Mouse (Mus musculus) olfactory bulb, adult 2 months (tissue): Measurements from ENCODE around the gene Egfem1. TPM values are rescaled to one million over a fixed set of nuclear protein-coding genes. Genes with fewer than 3 reads are reported as not detected.

ENCODE experiments used
- H3K27ac ChIP-seq: fragments of 200-500 bp; 2 replicates; pipeline ENCODE4 v1.5.1; 2012; ENCODE audit warnings: low read depth, low read length; ENCODE audit not compliant: insufficient read depth
- H3K4me1 ChIP-seq: fragments of 200-500 bp; 2 replicates; pipeline ENCODE4 v1.6.1; 2012; ENCODE audit warnings: low read length; ENCODE audit not compliant: control insufficient read depth, insufficient read depth
- H3K4me3 ChIP-seq: fragments of 200-500 bp; 2 replicates; pipeline ENCODE4 v1.5.1; 2012; ENCODE audit warnings: mild to moderate bottlenecking, low read depth, low read length, moderate library complexity; ENCODE audit not compliant: insufficient read depth
- CTCF ChIP-seq: fragments of 200-500 bp; IDR thresholded peaks from 2 replicates; pipeline ENCODE4 v1.5.1; 2012; ENCODE audit warnings: low read depth, mild to moderate bottlenecking, low read length, moderate library complexity; ENCODE audit not compliant: insufficient read depth
- POLR2A ChIP-seq: fragments of 200-500 bp; IDR thresholded peaks from 2 replicates; pipeline ENCODE4 v1.6.1; 2012; ENCODE audit warnings: mild to moderate bottlenecking, low read depth, low read length, moderate library complexity; ENCODE audit not compliant: insufficient read depth
- whole genome bisulfite sequencing: fragments of 180-500 bp; shearing (Covaris S2); methylation state at CpG from one replicate; pipeline ENCODE4 v1.1.7; 2018; 5-methylcytosine and 5-hydroxymethylcytosine counted together
- polyA plus RNA-seq: library from polyadenylated mRNA; stranded (reverse); fragments of >200 nt; gene quantifications from 2 replicates; pipeline ENCODE4 v1.2.4, GENCODE M21; 2012; ENCODE audit warnings: low replicate concordance; ENCODE audit not compliant: missing spikeins, insufficient read depth, insufficient read length

Egfem1 gene
- polyA plus RNA-seq, 1 experiment, result not detected

DNA sequence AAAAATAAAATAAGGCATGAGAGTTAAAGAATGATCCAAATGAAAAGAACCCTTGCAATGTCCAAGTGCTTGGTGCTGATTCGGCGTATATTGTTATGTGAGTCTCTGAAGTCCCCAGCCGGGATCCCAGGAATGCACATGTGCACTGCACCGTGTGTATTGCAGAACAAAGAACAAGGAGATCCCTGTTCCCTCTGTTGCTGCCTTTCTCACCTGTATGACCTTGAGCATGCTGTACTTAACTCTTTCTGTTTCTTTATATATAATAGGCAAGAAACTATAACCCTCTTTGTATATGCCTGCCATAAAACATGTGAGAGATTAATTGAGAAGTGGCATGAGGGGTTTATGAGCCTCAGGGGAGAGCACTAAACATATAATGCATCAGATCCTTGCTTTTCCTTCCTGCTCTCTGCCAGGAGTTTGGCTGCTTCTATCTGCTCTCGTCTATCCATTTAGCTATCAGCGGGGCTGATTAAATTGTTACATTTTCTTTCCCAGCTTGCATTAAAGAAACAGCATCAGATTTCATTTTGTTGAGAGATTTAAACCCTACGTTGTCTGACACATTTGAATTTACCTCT is 101.9 kb downstream of the Egfem1 start:
- no peak overlapping the region for H3K27ac ChIP-seq
- WGBS, result 53% methylated on average over 7 of the region's 7 CpGs
- H3K4me3 ChIP-seq, result no peak overlapping the region
- no peaks in the 10 kb centered on the region for H3K4me1 ChIP-seq
- TF ChIP-seq CTCF, result no peak
- TF ChIP-seq POLR2A, result no peak

DNA sequence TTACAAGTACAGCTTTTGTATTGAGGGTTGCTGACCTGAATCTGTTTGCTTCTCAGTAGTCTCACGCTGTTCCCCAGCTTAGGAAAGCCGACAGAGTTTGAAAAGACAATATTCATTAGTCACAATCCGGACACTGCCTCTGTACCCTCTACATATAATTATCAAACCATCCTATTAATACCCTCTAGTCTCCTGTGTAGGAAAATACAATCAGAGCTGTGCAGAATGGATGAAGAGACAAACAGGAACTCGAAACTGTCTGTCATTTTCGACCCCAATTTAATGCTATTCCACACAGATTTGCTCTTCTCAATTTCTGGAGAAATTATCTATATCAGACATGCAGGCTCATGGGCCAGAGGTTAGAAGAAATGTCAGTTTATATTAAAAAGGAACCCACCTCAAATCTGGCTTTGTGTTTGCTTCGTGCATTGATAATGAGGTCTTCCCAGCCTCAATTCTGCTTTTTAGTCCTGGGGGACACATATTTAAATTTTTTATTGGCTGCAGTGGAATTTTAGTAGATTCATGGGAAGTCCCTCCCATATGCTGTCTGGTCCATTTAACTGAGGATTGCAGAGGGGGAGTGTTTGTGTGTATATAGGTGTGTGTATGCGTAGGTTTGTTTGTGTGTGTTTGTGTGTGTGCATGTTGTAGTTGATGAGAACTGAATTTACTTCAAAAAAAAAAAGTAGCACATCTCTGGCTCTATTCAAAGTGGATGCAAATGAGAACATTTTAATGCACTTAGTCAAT is 102.8 kb downstream of the Egfem1 start:
- no peak overlapping the region for H3K27ac ChIP-seq

DNA sequence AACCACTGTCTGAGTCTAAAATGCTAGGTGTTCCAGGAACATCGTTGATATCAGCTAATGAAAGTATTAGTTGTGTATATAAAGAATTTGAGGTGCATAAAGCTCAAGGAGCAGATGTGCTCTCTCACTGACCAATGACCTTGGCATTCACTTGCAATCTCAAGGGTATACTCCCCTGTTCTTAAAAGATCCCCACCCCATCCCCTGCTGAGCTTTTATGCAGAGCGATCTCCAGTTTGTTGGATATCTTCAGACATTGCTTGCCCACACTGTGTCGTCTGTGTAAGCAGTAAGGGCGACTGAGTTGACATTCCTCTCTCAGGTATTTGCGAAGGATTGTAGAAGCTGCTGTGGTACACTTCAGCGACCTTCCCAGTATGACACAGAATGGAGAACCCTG is 108.4 kb downstream of the Egfem1 start:
- H3K27ac ChIP-seq, result no peak overlapping the region
- H3K4me1 ChIP-seq, result no peaks in the 10 kb centered on the region
- TF ChIP-seq CTCF, result no peak
- no peak for TF ChIP-seq POLR2A
- WGBS, result 82% methylated on average over 6 of the region's 6 CpGs
- H3K4me3 ChIP-seq, result no peak overlapping the region

More for the DNA sequence above, 102.8 kb downstream of the Egfem1 start:
- no peaks in the 10 kb centered on the region for H3K4me1 ChIP-seq
- WGBS, result 49% methylated on average over 7 of the region's 7 CpGs
- no peak overlapping the region for H3K4me3 ChIP-seq
- TF ChIP-seq POLR2A (no peak), CTCF (no peak)

DNA sequence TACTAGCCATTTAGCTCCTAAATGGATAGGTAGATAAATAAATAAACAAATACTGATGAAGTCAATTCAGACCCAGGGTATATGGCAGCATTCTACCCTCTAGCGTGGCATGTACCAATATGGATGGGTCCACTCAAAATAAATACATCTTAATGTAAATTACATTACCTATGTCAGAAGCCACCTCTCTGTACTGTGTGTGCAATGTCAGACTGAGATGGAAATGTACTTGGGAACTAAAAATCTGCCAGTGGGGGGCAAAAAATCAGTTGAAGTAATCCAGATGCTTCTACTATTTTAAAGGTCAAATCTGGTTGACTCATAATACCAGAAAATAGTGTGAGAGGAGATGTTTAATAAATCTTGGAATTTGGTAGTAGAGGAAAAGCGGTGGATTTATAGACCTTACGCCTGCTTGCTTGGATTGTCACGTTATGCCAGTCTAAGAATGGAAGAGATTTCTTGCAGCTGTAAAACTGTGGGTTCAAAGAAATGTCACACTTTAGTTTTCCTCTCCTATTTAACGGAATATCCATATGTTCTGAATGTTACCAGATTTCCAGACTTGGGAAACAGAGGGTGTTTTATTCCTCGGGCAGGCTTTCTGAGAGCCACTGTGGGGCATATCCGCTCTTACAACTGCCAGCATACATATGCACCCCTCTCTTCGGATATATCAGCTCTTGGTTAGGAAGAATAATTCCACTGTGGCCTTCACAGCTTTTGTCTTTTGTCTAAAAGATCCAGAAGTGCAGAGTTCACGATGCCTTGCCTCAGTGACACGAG is 116.1 kb downstream of the Egfem1 start:
- TF ChIP-seq CTCF (no peak), POLR2A (no peak)
- whole genome bisulfite sequencing, result 86% methylated on average over 10 of the region's 10 CpGs
- no peaks in the 10 kb centered on the region for H3K4me1 ChIP-seq
- H3K4me3 ChIP-seq, result no peak overlapping the region
- no peak overlapping the region for H3K27ac ChIP-seq

DNA sequence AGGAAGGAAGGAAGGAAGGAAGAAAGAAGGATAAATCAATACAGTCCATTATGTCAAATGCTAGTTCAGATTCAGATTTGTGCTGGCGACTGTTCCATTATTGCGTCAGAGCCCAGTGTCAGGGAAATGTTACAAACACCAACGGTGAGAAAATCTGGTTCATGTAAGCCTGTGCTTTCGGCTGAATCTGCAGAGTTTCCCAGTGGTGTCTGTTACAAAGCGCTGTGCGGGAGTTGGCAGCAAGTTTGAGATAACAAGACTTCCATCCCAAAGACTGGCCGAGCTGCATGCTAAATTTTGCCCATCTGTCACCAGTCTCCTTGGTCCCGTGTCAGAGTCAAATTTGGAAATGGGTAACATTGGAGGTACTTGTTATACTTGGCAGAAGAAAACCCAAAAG is 118.8 kb downstream of the Egfem1 start:
- H3K27ac ChIP-seq, result no peak overlapping the region
- TF ChIP-seq POLR2A (no peak), CTCF (no peak)
- WGBS, result 60% methylated on average over 8 of the region's 8 CpGs

DNA sequence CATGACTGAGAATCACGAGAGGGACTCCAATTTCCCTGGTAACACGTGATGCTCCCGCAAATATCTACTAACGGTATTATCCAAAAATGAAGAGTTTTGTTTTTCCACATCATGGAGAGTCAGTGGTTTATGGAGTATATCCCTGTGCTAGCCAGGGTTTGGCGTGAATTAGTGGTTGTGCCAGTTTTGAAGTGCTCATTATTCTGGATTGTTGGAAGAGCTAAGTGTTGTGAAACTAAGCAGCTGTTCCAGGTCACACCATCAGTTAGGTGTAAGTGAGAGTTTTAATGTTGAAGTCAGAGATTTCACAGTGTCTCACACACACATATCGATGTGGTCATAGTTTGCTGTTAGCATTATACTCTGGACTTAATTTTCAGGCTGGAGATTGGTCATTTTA is 120.7 kb downstream of the Egfem1 start:
- H3K4me1 ChIP-seq, result no peaks in the 10 kb centered on the region
- TF ChIP-seq POLR2A (no peak), CTCF (no peak)

More for the DNA sequence above, 118.8 kb downstream of the Egfem1 start:
- no peak overlapping the region for H3K4me3 ChIP-seq
- no peaks in the 10 kb centered on the region for H3K4me1 ChIP-seq

DNA sequence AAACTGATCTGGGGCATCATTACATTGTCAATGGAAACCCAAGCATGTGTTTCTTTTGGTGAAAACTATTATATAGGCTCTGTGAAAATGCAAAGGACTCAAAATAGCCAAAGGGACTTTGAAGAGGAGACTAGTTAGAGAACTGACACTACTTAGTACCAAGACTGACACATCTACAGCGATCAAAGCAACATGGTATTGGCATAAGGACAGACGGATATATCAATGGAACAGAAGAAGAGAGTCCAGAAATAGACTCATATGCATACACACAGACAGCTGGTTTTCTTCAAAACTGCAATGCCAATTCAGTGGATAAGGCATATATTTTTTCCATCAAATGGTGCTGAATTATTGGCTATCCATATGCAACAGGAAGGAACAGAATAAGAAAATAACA is 140.6 kb downstream of the Egfem1 start:
- no peaks in the 10 kb centered on the region for H3K4me1 ChIP-seq
- H3K27ac ChIP-seq, result no peak overlapping the region
- no peak overlapping the region for H3K4me3 ChIP-seq
- no peak for TF ChIP-seq CTCF
- WGBS, result 80% methylated on average over 2 of the region's 2 CpGs

More for the DNA sequence above, 120.7 kb downstream of the Egfem1 start:
- Histone ChIP-seq H3K4me3 (no peak overlapping the region), H3K27ac (no peak overlapping the region)
- WGBS, result 85% methylated on average over 6 of the region's 6 CpGs

DNA sequence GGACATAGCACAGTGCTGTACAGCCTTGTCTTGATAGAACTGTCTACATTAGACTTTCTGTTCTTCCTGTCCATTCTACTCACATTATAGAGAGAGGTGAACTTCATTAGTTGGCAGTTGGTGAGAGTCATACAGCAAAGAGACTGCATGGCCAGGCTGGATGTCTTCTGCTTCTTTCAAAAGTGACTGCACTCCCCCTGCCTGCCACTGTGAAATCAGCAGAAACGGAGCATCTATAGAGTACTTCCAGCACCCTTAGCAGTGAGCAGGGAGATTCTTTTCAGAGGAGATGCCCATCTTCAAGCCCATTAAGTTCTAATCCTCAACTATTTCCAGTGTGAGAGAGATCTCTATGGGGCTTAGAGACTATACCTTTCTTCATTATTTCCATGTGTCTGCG is 147.9 kb downstream of the Egfem1 start:
- 69% methylated on average over 2 of the region's 2 CpGs for WGBS
- no peaks in the 10 kb centered on the region for H3K4me1 ChIP-seq
- TF ChIP-seq CTCF, result no peak
- TF ChIP-seq POLR2A, result no peak
- H3K27ac ChIP-seq, result no peak overlapping the region
- no peak overlapping the region for H3K4me3 ChIP-seq

DNA sequence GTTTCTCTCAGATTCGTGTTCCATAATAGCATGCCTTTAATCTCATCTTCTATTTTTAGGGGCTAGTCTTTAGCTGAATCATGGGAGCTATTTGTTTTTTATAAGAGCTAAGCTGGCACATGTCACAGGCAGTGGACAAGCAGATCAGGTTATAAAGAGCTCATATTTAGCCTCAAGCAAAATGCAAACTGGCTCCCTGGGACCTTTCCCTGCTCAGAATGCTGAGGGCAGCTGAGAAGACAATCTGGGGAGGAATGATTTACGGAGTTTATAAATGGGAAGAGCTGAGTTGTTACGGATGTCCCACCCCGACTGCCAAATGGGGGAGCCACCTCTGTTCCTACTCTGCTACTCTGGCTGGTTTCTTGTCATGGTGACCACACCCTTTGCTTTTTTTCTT is 153.7 kb downstream of the Egfem1 start:
- Histone ChIP-seq H3K4me1 (no peaks in the 10 kb centered on the region), H3K27ac (no peak overlapping the region), H3K4me3 (no peak overlapping the region)
- WGBS, result 77% methylated on average over 4 of the region's 4 CpGs
- TF ChIP-seq CTCF (no peak), POLR2A (no peak)
